Mouse (Mus musculus): Measurements from ENCODE around the gene Slc9a3r2. TPM values are rescaled to one million over a fixed set of nuclear protein-coding genes. Genes with fewer than 3 reads are reported as not detected.

The Slc9a3r2 gene
- polyA plus RNA-seq, 1 experiment from 2014 or later = 44.9 TPM

- H3K27me3 ChIP-seq (ENCODE audit: control insufficient read depth, insufficient read depth, low read length) = no peaks in the 10 kb centered on the region
- H3K4me3 ChIP-seq (ENCODE audit: low read depth, low read length) = no peak overlapping the region
- WGBS = 89% methylated on average over 3 of the region's 3 CpGs
- H3K36me3 ChIP-seq (ENCODE audit: control insufficient read depth, insufficient read depth, low read length) = peaks cover 80% of the 10 kb centered on the region
- no peaks in the 10 kb centered on the region for H3K4me1 ChIP-seq (ENCODE audit: control insufficient read depth, insufficient read depth, low read length)
- H3K27ac ChIP-seq (ENCODE audit: low read length) = no peak overlapping the region
- no peaks in the 10 kb centered on the region for H3K9me3 ChIP-seq (ENCODE audit: control insufficient read depth, low read depth, low read length)
- H3K9ac ChIP-seq (replicated peaks; ENCODE audit: low read depth, low read length) = no peak overlapping the region
- no peak overlapping the region for H3K4me2 ChIP-seq (replicated peaks; ENCODE audit: low read depth, low read length)
- ATAC-seq (ENCODE audit: insufficient number of reproducible peaks, insufficient read depth, low FRiP score, low read depth) = no peak
Measured at GRCm38 (mm10) chr17:24590943-24591342, 59.2 kb downstream of the Slc9a3r2 start.

Small RNA genes lying within 50 kb of the gene (microRNA-seq; reads per million reads assigned to microRNA genes)
- not detected for gene Gm24589

Other genes starting within 250 kb of the Slc9a3r2 start
- gene Rnps1, start 235.8 kb downstream of the Slc9a3r2 start, polyA plus RNA-seq (2014; fragmentation: Nextera tagmentation; extraction: Ambion mirVana) = 254 and 265 TPM in 2 replicates
- 98.1 and 112 TPM in 2 replicates for gene Eci1, start 223.7 kb downstream of the Slc9a3r2 start, polyA plus RNA-seq (2014; fragmentation: Nextera tagmentation; extraction: Ambion mirVana)
- 2.6 and 3.1 TPM in 2 replicates for gene Dnase1l2, start 207.2 kb downstream of the Slc9a3r2 start, polyA plus RNA-seq (2014; fragmentation: Nextera tagmentation; extraction: Ambion mirVana)
- 25.1 and 28.5 TPM in 2 replicates for gene E4f1, start 180.0 kb downstream of the Slc9a3r2 start, polyA plus RNA-seq (2014; fragmentation: Nextera tagmentation; extraction: Ambion mirVana)
- 51.7 and 57.0 TPM in 2 replicates for gene Pgp, start 179.9 kb downstream of the Slc9a3r2 start, polyA plus RNA-seq (2014; fragmentation: Nextera tagmentation; extraction: Ambion mirVana)
- gene Bricd5, start 176.4 kb downstream of the Slc9a3r2 start, polyA plus RNA-seq (2014; fragmentation: Nextera tagmentation; extraction: Ambion mirVana) = 0.56 TPM in 1 of 2 replicates, not detected in the other
- gene Mlst8, start 171.2 kb downstream of the Slc9a3r2 start, polyA plus RNA-seq (2014; fragmentation: Nextera tagmentation; extraction: Ambion mirVana) = 39.7 and 46.2 TPM in 2 replicates
- gene Caskin1, start 161.7 kb downstream of the Slc9a3r2 start, polyA plus RNA-seq (2014; fragmentation: Nextera tagmentation; extraction: Ambion mirVana) = 2.7 and 3.8 TPM in 2 replicates
- gene Traf7, start 122.4 kb downstream of the Slc9a3r2 start, polyA plus RNA-seq (2014; fragmentation: Nextera tagmentation; extraction: Ambion mirVana) = 87.6 and 97.3 TPM in 2 replicates
- gene Rab26, start 116.1 kb downstream of the Slc9a3r2 start, polyA plus RNA-seq (2014; fragmentation: Nextera tagmentation; extraction: Ambion mirVana) = 3.0 and 3.2 TPM in 2 replicates
- gene Pkd1, start 100.5 kb downstream of the Slc9a3r2 start, polyA plus RNA-seq (2014; fragmentation: Nextera tagmentation; extraction: Ambion mirVana) = 27.3 and 35.9 TPM in 2 replicates
- gene Tsc2, start 17.7 kb downstream of the Slc9a3r2 start, polyA plus RNA-seq (2014; fragmentation: Nextera tagmentation; extraction: Ambion mirVana) = 57.1 and 57.7 TPM in 2 replicates
- gene Nthl1, start 17.6 kb downstream of the Slc9a3r2 start, polyA plus RNA-seq (2014; fragmentation: Nextera tagmentation; extraction: Ambion mirVana) = 18.1 and 19.6 TPM in 2 replicates
- 0.42 and 0.90 TPM in 2 replicates for gene Npw, start 8.1 kb upstream of the Slc9a3r2 start, polyA plus RNA-seq (2014; fragmentation: Nextera tagmentation; extraction: Ambion mirVana)
- 24.8 and 26.5 TPM in 2 replicates for gene Zfp598, start 19.4 kb upstream of the Slc9a3r2 start, polyA plus RNA-seq (2014; fragmentation: Nextera tagmentation; extraction: Ambion mirVana)
- gene Syngr3, start 39.6 kb upstream of the Slc9a3r2 start, polyA plus RNA-seq (2014; fragmentation: Nextera tagmentation; extraction: Ambion mirVana) = 5.6 and 6.3 TPM in 2 replicates
- gene Gfer, start 45.8 kb upstream of the Slc9a3r2 start, polyA plus RNA-seq (2014; fragmentation: Nextera tagmentation; extraction: Ambion mirVana) = 38.5 and 40.8 TPM in 2 replicates
- gene Noxo1, start 45.9 kb upstream of the Slc9a3r2 start, polyA plus RNA-seq (2014; fragmentation: Nextera tagmentation; extraction: Ambion mirVana) = 3.2 and 3.8 TPM in 2 replicates
- gene Tbl3, start 57.3 kb upstream of the Slc9a3r2 start, polyA plus RNA-seq (2014; fragmentation: Nextera tagmentation; extraction: Ambion mirVana) = 67.8 and 72.1 TPM in 2 replicates
- gene Rnf151, start 67.7 kb upstream of the Slc9a3r2 start, polyA plus RNA-seq (2014; fragmentation: Nextera tagmentation; extraction: Ambion mirVana) = not detected in 2 replicates
- gene Rps2, start 67.8 kb upstream of the Slc9a3r2 start, polyA plus RNA-seq (2014; fragmentation: Nextera tagmentation; extraction: Ambion mirVana) = 1,483 and 1,587 TPM in 2 replicates
- gene Ndufb10, start 74.2 kb upstream of the Slc9a3r2 start, polyA plus RNA-seq (2014; fragmentation: Nextera tagmentation; extraction: Ambion mirVana) = 226 and 259 TPM in 2 replicates
- gene Rpl3l, start 77.5 kb upstream of the Slc9a3r2 start, polyA plus RNA-seq (2014; fragmentation: Nextera tagmentation; extraction: Ambion mirVana) = 0.26 TPM in 1 of 2 replicates, not detected in the other
- gene Msrb1, start 86.3 kb upstream of the Slc9a3r2 start, polyA plus RNA-seq (2014; fragmentation: Nextera tagmentation; extraction: Ambion mirVana) = 40.3 and 41.3 TPM in 2 replicates
- gene Hs3st6, start 102.7 kb upstream of the Slc9a3r2 start, polyA plus RNA-seq (2014; fragmentation: Nextera tagmentation; extraction: Ambion mirVana) = 1.1 and 1.5 TPM in 2 replicates
- not detected in 2 replicates for gene Meiob, start 154.0 kb upstream of the Slc9a3r2 start, polyA plus RNA-seq (2014; fragmentation: Nextera tagmentation; extraction: Ambion mirVana)
- 31.7 and 35.2 TPM in 2 replicates for gene Hagh, start 189.8 kb upstream of the Slc9a3r2 start, polyA plus RNA-seq (2014; fragmentation: Nextera tagmentation; extraction: Ambion mirVana)
- 21.6 and 26.0 TPM in 2 replicates for gene Fahd1, start 200.0 kb upstream of the Slc9a3r2 start, polyA plus RNA-seq (2014; fragmentation: Nextera tagmentation; extraction: Ambion mirVana)
- gene Igfals, start 215.7 kb upstream of the Slc9a3r2 start, polyA plus RNA-seq (2014; fragmentation: Nextera tagmentation; extraction: Ambion mirVana) = 1.1 and 1.5 TPM in 2 replicates
- gene Nubp2, start 236.0 kb upstream of the Slc9a3r2 start, polyA plus RNA-seq (2014; fragmentation: Nextera tagmentation; extraction: Ambion mirVana) = 48.1 and 49.0 TPM in 2 replicates
- 32.9 and 36.4 TPM in 2 replicates for gene Spsb3, start 236.3 kb upstream of the Slc9a3r2 start, polyA plus RNA-seq (2014; fragmentation: Nextera tagmentation; extraction: Ambion mirVana)
- 18.9 and 27.8 TPM in 2 replicates for gene Eme2, start 244.8 kb upstream of the Slc9a3r2 start, polyA plus RNA-seq (2014; fragmentation: Nextera tagmentation; extraction: Ambion mirVana)
- 84.7 and 85.6 TPM in 2 replicates for gene Mrps34, start 244.8 kb upstream of the Slc9a3r2 start, polyA plus RNA-seq (2014; fragmentation: Nextera tagmentation; extraction: Ambion mirVana)
- 72.7 and 76.7 TPM in 2 replicates for gene Nme3, start 246.2 kb upstream of the Slc9a3r2 start, polyA plus RNA-seq (2014; fragmentation: Nextera tagmentation; extraction: Ambion mirVana)

Data from stomach, embryonic 14.5 days (tissue).